Mouse (Mus musculus): ENCODE measurements at regions not wholly inside any gene's neighbourhood (a gene's known extent, or its start where the extent isn't known, plus 50 kb on each side); places are given as distances from the start of the nearest gene placed in this dataset.
A peak's percentile ranks its signal among the peaks of the same experiment; 100 is the strongest.

DNA sequence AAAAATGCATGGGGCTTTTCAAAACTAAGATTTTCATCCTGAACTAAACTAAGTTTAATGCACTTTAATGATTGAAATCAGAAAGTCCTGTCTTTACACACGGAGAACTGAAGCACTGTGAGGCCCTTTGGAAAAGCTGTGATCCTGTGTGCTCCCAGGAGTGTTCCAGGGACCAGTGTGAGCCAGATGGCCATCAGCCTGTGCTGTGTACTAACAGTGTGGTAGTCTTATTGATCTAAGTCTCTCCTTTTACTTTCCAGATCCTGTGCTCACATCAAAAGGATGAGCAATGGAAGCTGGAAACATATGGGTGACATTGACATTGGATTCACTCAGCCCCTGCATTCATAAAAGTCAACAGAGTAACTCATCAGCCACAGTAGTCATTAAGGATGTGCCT, 322.5 kb downstream of the Amd2 start:
- DNase-seq (ENCODE audit: low read depth, low spot score) = no peak

DNA sequence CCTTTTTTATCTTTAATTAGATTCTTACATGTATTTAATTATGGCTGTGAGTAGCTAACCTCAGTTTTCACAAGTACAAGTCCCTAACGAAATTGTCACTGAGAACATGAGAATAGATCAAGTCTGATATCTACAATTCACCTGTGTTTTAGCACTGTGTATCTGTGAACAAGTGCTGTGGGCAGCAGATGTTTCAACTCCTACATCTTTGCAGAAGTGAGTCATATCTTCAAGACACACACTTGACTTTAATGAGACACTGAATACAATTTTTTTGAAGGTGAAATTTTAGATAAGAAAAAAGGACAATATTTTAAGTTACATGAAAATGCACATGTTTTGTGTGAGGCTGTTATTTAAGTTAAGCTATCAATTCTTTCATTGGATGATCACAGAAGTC, 330.0 kb downstream of the Amd2 start:
- peak; percentile 33 for DNase-seq (ENCODE audit: low read depth, low spot score)

Measured in telencephalon, adult 2 months (tissue).